Mouse (Mus musculus) mouse embryonic stem cell (cell line): ENCODE results near the gene Ccs.

Experiments
- in situ Hi-C, 2 experiments: fragments of 300-500 bp; cut with MboI; formaldehyde crosslinking; loops; 1 replicate in 1 of 2; 3 replicates in 1 of 2; pipeline ENCODE4 v1.14.3; 2019 to 2020; ENCODE audit warnings: low sequenced_read_pairs in 2 of 2, low pct_unique_long_range_greater_than_20kb in 1 of 2, mixed read lengths in 1 of 2; ENCODE audit not compliant: unreplicated experiment in 1 of 2

Ccs gene

GRCm38 (mm10) chr19:4799083-4799482, 40.0 kb downstream of the Ccs start:
- in situ Hi-C loops = no loop called here

DNA sequence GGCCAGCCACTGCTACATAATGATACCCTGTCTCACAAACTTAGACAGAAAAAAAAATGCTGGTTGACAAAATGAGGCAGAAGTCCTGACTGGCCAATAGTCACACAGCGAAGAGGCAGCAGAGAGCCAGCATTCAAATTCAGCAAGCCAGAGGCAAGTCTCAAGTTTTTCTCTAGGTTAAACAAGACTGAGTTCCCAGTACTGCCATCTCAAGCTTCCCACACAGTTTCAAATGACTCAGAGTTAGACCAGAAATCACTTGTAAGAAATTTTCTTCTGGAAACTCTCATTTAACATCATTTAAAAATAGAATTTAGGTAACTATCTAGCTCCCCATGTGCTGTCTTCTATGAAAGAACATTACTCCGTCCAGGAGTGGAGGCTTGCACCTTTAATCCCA, 41.3 kb downstream of the Ccs start:
- in situ Hi-C loops = no loop called here

DNA sequence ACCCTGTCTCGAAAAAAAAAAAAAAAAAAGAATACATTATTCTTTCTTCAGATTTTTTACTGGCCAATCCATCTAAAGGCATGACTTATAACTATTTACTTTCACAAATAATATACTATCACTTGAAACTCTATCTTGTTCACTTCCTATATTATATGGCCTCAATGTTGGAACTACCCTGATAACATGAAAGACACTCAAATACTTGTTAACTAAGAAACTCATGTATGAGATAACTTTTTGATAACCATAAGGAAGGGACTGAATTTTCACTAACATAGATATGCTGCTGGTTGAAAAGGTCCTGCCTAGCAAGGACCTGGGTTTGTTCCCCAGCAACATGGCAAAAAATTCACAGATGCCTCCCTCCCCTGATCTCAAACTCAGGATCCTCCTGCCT, 43.2 kb downstream of the Ccs start:
- in situ Hi-C loops = no loop called here

DNA sequence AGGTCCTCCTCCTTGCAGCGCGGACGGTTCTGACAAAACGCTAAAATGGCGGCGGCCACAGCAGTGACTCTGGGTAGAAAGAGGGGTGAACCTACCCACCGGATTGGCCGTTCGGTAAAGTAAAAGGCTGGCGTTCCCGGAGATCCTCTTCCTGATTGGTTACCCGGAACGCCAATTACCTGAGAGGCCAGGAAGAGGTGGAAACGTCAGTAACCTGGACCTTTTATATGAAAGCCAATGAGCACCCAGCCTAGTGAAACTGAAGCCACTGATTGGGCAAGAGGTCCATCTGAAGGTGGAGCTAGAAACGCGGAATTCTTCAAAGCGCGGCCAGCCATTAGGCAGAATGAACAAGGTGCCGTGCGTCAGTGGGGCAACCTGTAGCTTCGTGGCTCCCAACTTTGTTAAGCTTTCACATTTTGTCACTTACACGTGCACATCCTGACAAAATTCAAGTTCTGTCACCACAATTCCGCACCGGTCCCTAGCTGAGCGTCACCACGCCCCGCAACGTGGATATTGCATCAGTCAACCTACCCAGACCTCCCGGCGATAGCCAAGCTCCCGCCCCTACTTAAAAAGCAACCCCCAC, 45.2 kb downstream of the Ccs start, which contains the start of gene Rbm4:
Rbm4 (minus strand) TSS at position 71 of the 592 bp plus-strand sequence.
- in situ Hi-C loops = no loop called here

GRCm38 (mm10) chr19:4793281-4793830, 45.8 kb downstream of the Ccs start:
- in situ Hi-C loops = no loop called here

- in situ Hi-C loops = no loop called here
These were observed 52.8 kb downstream of the Ccs start for GRCm38 (mm10) chr19:4786313-4786712.

DNA sequence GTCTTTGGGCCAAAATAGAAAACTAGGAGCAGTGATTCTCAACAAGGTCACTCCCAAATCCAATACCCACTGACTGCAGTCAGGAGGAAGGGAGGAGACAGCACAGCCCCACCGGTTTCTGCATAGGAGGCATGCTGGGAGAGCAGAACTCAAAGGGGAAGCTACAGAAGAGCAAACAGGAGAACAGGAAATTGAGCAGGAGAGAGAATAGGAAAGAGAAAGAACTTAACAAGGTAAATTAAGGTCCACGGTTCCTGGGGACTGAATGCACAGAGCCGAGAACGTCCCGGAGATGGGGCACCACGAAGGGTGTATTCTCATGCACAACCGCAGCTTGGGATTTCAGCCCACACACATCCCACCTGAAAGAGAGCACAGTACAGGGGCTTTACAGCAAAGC, 53.9 kb downstream of the Ccs start:
- in situ Hi-C loops = no loop called here

- in situ Hi-C loops = no loop called here
These were observed 56.2 kb downstream of the Ccs start for GRCm38 (mm10) chr19:4782891-4783290.
